Mouse (Mus musculus) kidney, postnatal 4 days (tissue): ENCODE measurements around the gene Cnn1.
"Not testable (repeated sequence)": the region's sequence is repeated elsewhere in the genome, so short reads cannot be mapped to it uniquely, and the experiment has no call there.

Source experiments
- DNase-seq, 2 experiments: peaks; one replicate each; pipeline ENCODE4 v3.0.0; 2021; ENCODE audit warnings: mixed read lengths in 2 of 2

Gene Cnn1

GRCm38 (mm10) chr9:22098993-22099696 lies at the start of gene Cnn1:
Cnn1 (plus strand) TSS chr9:22099216.
- peak; percentile 43 to 59 for DNase-seq

- DNase-seq = no peak
Observed at GRCm38 (mm10) chr9:22049315-22049714, 49.7 kb upstream of the Cnn1 start.

GRCm38 (mm10) chr9:22049721-22050270 lies 49.2 kb upstream of the Cnn1 start:
- DNase-seq = no peak

DNA sequence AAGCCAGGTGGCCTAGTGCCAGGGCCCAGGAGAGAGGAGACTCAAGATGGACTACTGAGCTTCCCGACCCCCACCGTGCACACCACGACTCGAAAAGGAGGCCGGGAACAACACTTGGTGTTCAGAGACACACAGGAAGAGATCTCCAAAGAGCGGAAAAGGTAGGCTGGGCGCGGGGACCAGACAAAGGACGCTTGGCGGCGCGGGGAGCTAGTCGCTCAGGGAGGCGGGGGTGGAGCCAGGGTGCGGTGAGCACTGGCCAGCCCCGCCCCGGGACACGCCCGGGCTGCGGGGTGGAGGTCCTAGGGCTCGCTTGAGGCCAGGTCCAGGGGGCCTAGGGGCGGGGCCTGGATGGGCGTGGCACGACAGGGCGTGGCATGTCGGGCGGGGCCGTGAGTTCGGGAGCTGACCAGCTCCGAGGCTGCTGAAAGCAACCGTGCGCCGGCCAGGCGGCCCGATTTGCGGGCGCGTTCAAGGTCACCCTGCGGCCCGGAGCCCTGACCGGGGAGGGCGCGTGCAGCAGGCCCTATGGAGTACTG lies 48.6 kb upstream of the Cnn1 start:
- DNase-seq = peak; percentile 70 to 75

DNA sequence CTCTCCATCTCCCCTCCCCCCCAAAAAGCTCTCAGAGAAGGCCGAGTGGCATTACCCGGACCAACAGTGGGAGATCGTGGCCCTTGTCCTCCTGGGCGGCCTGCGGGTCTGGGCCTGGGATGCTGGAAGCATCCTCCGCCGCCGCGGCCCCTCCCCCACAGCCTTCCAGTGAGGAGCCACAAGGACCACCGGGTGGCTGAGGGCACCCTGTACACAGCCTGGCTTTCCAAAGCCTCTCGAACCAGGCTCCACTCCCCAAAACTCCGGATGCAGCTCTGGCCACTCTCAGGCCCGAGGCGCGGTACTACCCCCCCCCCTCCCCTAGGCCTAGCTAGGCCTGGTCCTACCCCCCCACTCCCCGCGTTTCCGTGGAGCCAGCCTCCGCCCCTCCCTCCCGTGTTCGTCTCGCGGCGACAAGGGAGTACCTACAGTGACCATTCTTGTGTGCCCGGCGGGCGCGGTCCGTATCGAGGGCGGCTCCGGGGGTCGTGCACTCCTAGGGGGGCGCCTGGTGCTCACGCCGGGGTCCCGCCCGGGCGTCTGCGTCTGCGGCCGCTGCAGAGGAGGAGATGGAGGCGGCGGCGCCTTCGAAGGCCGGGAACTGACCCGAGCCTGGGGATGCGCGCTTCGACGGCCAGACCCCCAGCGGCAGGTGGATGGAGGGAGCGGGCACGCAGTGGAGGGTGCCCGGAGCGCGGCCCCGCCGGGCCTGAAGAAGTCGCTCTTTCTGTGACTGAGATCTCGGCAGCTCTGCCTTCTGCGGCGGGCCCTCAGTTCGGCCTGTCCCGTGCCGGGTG lies 47.7 kb upstream of the Cnn1 start:
- DNase-seq = no peak

DNA sequence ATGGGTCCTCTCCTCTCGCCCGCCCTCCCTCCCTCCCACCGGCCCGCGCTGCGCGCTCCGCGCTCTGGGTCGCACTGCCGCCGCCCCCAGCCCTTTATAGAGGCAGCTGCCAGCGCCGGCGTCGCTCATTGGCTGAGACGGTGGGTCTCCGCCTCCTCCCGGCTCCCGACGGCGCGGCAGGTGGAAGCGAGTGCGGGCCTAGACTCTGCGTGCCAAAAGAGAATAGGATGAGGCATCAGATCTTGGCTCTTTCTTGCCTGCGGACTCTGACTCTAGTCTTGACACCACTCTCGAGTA lies 47.1 kb upstream of the Cnn1 start, which contains the start of gene Elavl3:
TSS of gene Elavl3 (minus strand) at position 66 of the 297 bp plus-strand sequence.
- DNase-seq = peak in 1 of 2 experiments; percentile 24

- peak; percentile 55 to 61 for DNase-seq
Observed at GRCm38 (mm10) chr9:22053657-22054056, 45.4 kb upstream of the Cnn1 start.

GRCm38 (mm10) chr9:22054411-22055076 lies 44.5 kb upstream of the Cnn1 start:
- peak; percentile 81 to 86 for DNase-seq

DNA sequence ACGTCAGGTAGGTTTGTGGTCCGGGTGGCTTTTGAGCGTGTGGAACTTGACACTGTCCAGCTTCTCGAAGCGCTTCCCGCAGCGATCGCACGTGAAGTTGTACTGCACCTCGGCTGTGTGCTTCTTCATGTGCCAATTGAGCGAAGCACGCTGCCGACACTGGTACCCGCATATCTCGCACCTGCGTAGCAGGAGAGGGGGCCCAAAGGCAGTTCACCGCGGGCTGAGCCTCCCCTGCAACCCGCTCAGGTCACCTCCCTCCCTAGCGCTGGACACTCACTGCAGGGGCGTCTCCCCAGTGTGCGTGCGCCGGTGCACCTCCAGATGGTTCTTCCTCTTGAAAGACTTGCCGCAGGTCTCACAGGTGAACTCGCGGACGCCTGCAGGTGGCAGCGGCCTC lies 43.3 kb upstream of the Cnn1 start:
- DNase-seq = no peak

DNA sequence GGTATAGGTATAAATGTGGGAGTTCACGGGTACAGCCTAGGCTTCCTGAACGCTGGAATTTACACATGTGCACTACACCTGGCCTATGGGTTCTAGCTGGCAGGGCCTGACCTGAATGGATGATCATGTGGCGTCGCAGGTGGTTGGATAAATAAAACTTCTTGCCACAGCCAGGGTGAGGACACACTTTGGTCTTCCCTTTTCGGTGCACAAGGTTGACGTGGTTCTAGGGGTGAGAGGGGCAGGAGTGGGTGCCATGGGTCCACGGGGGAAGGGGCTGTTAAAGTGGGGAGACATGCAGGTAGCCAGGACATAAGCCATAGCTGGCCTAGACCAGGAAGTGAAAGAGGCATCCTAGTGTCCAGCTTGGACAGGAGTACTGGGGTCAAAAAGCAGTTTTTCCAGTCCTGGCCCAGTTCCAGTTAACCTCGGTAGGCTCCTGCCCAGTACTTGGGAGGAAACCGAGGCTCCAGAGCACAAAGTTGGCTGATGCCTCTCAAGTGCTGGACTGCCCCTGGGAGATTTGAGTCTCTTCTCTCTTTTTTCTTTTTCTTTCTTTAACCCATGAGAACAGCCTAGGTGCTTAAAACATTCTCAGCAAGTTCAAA lies 42.6 kb upstream of the Cnn1 start:
- DNase-seq = no peak

DNA sequence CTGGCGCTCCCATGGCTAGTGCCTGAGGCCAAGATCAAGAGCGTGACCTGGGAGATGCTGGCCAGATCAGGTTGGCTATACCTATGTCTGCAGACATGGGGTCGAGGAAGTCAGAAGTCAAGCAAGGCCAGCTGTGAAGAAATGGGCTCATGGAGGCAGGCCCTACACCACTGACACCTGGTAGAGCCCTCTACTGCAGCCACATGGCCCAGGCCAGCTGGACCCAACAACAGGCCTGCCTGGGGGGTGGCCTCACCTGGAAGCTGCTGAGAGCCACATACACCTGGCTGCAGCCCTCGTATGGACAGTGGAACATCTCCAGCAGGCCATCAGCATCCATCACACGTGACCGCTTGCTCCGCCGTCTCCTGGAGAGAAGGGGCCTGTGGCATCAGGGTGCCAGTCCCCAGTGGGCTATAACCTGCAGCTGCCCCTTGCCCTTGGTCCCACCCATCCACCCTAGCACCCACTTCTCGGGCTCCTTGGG lies 41.9 kb upstream of the Cnn1 start:
- no peak for DNase-seq

GRCm38 (mm10) chr9:22058011-22058424 lies 41.0 kb upstream of the Cnn1 start:
- DNase-seq = no peak

DNA sequence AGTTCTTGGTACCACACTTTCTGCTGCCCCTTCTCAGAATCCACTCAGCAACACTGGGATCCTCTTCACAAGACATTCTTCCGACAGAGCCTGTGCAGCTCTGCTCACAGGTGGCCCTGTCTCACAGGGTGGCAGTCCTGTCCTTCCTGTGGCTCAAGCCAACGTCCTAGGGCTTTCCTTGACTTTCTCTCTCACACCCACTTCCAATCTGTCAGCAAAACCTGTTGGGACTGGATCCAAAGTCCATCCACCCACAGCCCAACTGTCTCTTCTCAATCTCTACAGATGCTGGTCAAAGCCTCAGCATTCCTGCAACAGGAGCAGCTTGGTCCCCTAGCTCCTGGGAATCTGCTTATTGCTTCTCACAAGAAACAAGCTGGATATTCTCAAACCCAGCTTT lies 37.7 kb upstream of the Cnn1 start:
- no peak for DNase-seq

GRCm38 (mm10) chr9:22064341-22064740 lies 34.7 kb upstream of the Cnn1 start:
- no peak for DNase-seq

DNA sequence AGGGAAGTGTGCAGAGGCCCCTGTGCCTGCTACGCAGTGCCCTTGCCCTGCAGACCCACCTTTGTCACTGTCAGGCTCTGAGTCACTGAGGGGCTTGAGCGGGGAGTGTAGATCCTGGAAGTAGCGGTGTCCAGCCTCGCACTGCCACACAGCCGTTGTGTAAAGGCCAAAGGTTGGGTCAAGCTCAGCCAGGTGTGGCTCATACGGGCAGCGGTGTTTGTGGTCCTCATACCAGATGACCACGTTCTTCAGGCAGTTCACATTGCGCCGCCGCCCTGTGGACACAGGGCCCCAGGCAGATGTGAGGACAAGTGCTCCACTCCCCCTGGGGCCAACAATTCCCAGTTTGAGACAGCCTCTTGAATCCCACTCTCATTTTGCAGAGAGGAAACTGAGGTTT lies 33.4 kb upstream of the Cnn1 start:
- no peak for DNase-seq

GRCm38 (mm10) chr9:22066433-22066832 lies 32.6 kb upstream of the Cnn1 start:
- DNase-seq = peak; percentile 82 to 85

DNA sequence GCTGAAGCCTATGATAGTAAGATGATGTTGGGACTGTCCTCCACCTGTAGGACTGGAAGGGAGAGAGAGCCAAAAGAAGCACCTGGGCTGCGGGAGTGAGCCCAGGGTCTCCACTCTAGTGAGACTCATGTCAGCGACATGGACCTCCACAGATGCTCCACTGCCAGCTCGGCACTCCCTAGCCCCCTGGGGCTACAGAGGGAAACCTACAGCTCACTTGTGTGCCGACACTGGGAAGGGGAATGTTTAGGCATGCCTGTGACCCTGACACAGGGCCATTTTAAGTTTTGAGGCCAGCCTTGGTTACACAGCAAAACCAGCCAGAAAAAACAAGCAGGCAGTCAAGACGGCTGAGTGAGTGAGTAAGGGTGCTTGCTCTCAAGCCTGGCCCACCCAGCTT lies 31.8 kb upstream of the Cnn1 start:
- no peak for DNase-seq

DNA sequence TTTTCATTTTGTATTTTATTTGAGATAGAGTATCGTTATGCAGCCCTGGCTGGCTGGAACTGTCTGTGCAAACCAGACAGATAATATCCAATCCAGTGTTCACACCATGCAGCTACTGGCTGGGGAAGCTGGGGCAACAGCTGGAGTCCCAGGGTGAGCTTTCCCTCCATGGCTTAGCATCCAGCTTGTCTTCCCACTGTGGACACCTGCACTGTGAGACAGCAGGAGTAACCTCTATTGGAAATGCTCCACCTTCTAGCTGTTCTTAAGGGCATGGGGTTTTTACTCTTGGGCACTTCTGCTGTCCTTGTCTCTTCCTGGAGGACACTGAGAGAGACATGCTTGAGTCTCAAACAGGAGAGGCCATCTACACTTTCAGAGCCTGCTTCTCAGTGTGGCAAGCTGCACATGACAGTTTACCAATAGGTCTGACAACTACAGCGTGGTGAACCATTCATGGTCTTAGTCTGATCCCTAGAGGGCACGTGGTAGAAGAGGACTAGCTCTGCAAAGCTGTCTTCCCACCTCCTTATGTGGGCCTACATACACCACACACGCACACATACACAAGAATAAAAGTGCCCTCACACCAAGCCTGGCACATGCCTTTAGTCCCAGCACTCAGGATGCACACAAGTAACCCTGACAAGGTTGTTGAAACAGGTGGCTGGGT lies 29.0 kb upstream of the Cnn1 start:
- DNase-seq = no peak

DNA sequence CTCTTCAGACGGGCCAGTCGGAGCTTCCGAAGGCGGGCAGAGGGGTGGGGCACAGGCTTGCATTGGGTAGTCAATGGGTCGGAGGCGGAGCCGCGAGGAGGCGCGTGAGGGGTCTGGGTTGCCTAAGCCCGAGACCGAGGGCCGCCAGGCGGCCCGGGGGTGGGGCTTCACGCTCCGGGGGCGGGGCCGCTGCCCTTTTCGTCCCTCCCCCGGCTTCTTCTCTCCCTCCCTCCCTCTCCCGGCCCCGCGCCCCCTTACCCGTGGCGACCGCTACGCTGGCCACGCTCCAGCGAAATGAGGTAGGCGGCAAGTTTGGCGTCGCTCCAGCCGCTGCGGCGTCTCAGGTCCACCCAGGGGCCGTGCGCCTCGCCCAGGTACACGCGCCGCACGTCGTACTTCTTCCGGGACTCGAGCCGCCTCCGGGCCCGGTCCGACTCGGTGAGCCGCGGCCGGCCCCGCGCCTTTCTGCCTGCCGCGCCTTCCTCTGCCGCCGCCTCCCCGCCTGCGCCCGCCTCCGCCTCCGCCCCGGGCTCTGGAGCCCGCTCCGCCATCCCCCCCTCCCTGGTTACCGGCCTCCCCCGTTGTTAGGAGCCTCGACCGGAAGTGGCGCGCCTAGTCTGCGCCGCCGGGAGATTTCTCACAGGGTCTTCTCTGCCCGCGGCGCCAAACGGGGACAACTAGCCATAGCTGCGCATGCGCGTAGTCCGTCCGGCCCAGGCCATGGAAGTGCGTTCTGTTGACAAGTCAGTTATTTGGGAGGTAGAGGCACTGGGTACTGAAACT lies 28.0 kb upstream of the Cnn1 start, which contains the start of the genes Gm49318 and Zfp653:
TSS of gene Gm49318 (minus strand) at position 469 of the 783 bp plus-strand sequence.
TSS of gene Zfp653 (minus strand) at position 586 of the 783 bp plus-strand sequence.
- DNase-seq = peak; percentile 98 to 99

DNA sequence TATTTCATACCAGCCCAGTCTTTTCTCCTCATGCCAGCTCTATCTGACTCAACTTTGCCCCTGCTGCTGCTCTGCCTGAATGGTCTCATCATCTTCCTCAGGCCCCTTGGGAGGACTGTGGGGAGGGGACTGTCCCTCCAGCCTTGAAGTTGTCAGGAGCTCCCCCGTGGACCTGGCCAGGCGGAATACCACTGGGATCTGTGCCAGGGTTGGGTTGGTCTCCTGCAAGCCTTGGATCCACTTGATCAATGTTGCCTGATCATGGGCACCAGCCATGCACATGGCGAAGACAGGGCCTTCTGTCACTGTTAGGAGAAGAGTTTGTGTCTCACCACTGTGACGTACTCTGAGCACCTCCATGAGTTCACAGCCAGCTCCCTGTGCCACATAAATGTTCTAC lies 26.7 kb upstream of the Cnn1 start:
- DNase-seq = no peak

- not testable (repeated sequence) for DNase-seq
Observed at GRCm38 (mm10) chr9:22075778-22076177, 23.2 kb upstream of the Cnn1 start.
